Mouse (Mus musculus): ENCODE data around the gene Rtn4rl1.
"Not testable (repeated sequence)": the region's sequence is repeated elsewhere in the genome, so short reads cannot be mapped to it uniquely, and the experiment has no call there.

The Rtn4rl1 gene

GRCm38 (mm10) chr11:75275035-75275434 is 81.5 kb downstream of the Rtn4rl1 start:
- no peak for DNase-seq (ENCODE audit: low spot score in 2 of 2)

GRCm38 (mm10) chr11:75278115-75278514 is 84.5 kb downstream of the Rtn4rl1 start:
- DNase-seq (ENCODE audit: low spot score in 2 of 2): no peak

GRCm38 (mm10) chr11:75279013-75279341 is 85.4 kb downstream of the Rtn4rl1 start:
- no peak for DNase-seq (ENCODE audit: low spot score in 2 of 2)

GRCm38 (mm10) chr11:75279342-75280065 is 85.9 kb downstream of the Rtn4rl1 start:
- no peak for DNase-seq (ENCODE audit: low spot score in 2 of 2)

DNA sequence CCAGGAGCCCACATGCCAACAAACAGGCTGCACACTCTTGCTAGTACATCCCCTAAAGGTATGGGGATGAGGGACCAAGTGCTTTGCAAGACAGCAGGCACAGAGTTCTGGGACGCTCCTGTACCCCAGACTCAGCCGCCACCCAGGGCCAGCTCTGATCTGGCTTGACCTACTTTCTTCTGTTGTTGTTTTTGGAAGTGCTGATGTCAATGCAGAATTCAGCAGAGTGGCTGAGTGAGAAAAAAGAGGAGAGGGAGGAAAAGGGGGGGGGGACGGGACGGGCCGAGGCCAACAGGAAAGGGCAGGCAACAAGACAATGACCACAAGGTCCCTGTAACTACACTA is 86.5 kb downstream of the Rtn4rl1 start:
- no peak for DNase-seq (ENCODE audit: low spot score in 2 of 2)

- no peak for DNase-seq (ENCODE audit: low spot score in 2 of 2)
Measured at GRCm38 (mm10) chr11:75280435-75281001, 86.9 kb downstream of the Rtn4rl1 start.

GRCm38 (mm10) chr11:75281380-75282256 is 88.0 kb downstream of the Rtn4rl1 start:
- DNase-seq (ENCODE audit: low spot score in 2 of 2): no peak

- DNase-seq (ENCODE audit: low spot score in 2 of 2): no peak
Measured at GRCm38 (mm10) chr11:75282496-75283120, 89.0 kb downstream of the Rtn4rl1 start.

GRCm38 (mm10) chr11:75283784-75284183 is 90.2 kb downstream of the Rtn4rl1 start:
- not testable (repeated sequence) for DNase-seq (ENCODE audit: low spot score in 2 of 2)

DNA sequence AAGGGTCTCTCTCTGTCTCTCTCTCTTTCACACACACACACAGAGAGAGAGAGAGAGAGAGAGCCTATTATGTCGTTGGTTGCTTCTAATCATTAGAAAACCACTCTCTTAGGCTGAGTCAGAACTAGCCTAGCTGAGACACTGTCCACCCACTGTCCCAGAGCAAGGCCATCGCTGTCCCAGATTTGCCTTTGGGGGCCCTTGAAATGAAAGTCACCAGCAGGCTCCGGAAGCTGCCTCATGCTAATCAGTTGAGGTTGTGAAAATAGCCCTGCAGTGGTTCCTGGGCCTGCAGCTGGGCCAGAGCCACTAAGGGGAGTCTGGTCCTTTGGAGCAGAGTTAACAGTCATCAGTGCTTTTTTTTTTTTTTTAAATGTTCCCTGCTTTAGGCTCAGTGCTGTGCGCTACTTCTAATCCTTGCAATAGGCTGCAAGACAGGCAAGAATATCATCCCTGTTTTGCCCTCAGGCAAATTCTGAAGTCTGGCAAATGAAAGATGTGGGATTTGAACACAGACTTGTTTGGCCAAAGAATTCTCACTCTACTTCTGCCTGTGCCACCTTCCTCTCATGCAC is 92.4 kb downstream of the Rtn4rl1 start:
- no peak for DNase-seq (ENCODE audit: low spot score in 2 of 2)

GRCm38 (mm10) chr11:75286868-75287267 is 93.3 kb downstream of the Rtn4rl1 start:
- DNase-seq (ENCODE audit: low spot score in 2 of 2): no peak

GRCm38 (mm10) chr11:75287940-75288339 is 94.4 kb downstream of the Rtn4rl1 start:
- no peak for DNase-seq (ENCODE audit: low spot score in 2 of 2)

DNA sequence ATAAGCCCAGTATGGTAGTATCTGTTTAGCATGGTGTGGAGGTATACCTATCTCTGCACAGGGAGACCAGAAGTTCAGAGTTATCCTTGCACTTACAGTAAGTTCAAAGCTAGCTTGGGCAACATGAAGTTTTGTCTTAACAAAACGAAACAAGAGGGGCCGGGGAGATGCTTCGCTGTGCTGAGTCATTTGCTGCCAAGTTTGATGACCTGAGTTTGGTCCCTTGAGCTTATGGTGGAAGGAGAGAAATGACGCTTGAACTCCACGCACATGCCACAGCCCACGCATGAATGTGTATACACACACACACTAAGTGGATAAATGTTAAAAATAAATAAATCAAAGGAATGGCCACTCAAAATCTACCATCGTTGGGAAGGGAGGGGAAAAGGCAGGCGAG is 94.9 kb downstream of the Rtn4rl1 start:
- no peak for DNase-seq (ENCODE audit: low spot score in 2 of 2)

GRCm38 (mm10) chr11:75289120-75289519 is 95.5 kb downstream of the Rtn4rl1 start:
- DNase-seq (ENCODE audit: low spot score in 2 of 2): no peak

GRCm38 (mm10) chr11:75290566-75291271 is 97.1 kb downstream of the Rtn4rl1 start:
- peak; percentile 77 to 97 for DNase-seq (ENCODE audit: low spot score in 2 of 2)

- DNase-seq (ENCODE audit: low spot score in 2 of 2): peak in 1 of 2 experiments; percentile 72
Measured at GRCm38 (mm10) chr11:75291389-75292215, 98.0 kb downstream of the Rtn4rl1 start.

DNA sequence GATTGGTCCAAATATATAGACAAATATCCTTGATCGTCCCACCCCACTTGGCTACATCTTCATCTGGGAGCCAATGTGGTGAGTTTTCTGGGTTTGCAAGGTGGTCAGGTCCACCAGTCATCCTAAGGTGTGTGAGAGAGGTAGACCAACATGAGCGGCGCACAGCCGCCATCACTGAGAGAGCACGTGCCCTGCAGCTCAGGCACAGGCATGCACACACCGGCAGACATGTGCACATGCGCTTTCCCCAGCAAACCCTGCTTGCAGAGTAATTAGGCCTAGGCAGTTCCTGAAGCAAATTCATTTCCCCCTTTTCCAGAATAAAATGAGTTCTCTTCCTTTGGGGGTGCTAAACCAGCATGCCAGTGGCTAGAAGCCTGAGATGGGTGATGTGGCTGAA is 98.7 kb downstream of the Rtn4rl1 start:
- no peak for DNase-seq (ENCODE audit: low spot score in 2 of 2)

DNA sequence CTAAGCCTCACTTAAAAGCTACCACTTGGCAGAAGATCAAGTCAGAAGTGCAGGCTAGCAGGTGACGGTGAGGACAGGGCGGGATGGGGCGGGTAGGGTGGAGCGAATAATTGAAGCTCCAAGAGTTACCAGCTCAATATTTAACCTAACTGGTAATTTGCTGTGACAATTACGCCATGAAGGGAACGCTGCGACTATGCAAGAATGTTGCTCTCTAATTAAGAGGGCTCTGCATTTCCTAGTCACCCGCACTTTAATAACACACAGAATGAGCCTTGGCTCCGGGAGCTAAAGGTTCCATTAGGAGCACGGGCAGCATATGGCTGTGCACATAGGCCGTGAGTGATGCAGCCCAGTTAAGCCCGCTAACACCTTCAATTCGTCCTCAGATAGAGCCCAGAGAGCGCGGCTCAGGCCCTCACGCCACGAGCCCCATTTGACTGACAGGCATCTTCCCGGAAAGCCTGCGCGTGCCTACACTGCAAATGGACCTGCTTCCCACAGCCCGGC is 100.3 kb downstream of the Rtn4rl1 start:
- no peak for DNase-seq (ENCODE audit: low spot score in 2 of 2)

DNA sequence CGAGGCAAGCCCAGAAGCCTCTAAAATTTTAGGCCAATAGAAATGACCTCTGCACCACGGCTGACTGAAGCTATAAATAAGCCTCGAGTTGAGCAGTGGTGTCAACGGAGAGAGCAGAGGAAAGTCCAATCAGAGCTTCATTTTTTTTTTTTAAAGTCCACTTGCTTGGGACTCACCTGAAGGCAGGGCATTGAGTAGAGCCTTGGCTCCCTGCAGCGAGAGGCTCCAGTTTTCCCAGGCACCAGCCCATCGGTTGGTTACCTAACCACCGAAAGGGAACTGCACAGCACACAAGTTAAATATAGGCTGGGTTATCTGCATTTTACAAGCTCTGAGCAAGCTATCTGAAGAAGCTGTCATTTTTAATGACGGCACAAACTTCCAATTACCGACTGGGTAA is 101.3 kb downstream of the Rtn4rl1 start:
- no peak for DNase-seq (ENCODE audit: low spot score in 2 of 2)

DNA sequence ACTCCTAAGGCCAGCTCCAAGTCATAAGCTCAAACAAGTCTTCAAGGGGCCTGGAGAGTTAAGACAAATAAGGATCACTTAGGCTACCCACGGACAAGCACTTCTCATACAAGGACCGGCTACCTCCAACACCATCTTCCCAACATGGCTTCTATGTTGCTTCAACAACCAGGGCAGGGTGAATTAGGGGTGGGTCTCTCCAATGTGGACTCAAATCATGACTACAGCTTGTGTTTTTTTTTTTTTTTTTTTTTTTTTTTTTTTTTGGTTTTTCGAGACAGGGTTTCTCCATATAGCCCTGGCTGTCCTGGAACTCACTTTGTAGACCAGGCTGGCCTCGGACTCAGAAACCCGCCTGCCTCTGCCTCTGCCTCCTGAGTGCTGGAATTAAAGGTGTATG is 102.0 kb downstream of the Rtn4rl1 start:
- DNase-seq (ENCODE audit: low spot score in 2 of 2): not testable (repeated sequence)
